Mouse (Mus musculus): ENCODE results near the gene Slc17a4. TPM values are rescaled to one million over a fixed set of nuclear protein-coding genes. Genes with fewer than 3 reads are reported as not detected.
A peak's percentile ranks its signal among the peaks of the same experiment; 100 is the strongest.

Slc17a4 gene
- polyA plus RNA-seq, 1 experiment = 0.02 TPM

- TF ChIP-seq CEBPB (IDR thresholded peaks at IDR 0.05; ENCODE audit: insufficient read depth, poor library complexity, severe bottlenecking) (no peak), MYOD1 (IDR thresholded peaks at IDR 0.05; ENCODE audit: control insufficient read depth in 1 of 3, insufficient read length in 2 of 3, low read depth in 2 of 3) (no peak), POLR2A (IDR thresholded peaks at IDR 0.05; ENCODE audit: insufficient read length, low read depth) (no peak), USF1 (IDR thresholded peaks at IDR 0.05; ENCODE audit: low read depth) (no peak), SRF (IDR thresholded peaks at IDR 0.05; ENCODE audit: control insufficient read depth, insufficient read length, low read depth) (no peak), REST (IDR thresholded peaks at IDR 0.05; ENCODE audit: insufficient read depth, insufficient read length) (no peak), MYOG (IDR thresholded peaks at IDR 0.05; ENCODE audit: control insufficient read depth in 1 of 3, insufficient read depth in 1 of 3, insufficient read length in 2 of 3, low read depth in 2 of 3) (no peak)
- H3K79me2 ChIP-seq (ENCODE audit: control insufficient read depth, insufficient read depth) = no peaks in the 10 kb centered on the region
- H3K27me3 ChIP-seq (ENCODE audit: control insufficient read depth, insufficient read depth, insufficient read length) = no peaks in the 10 kb centered on the region
- H3K4me3 ChIP-seq = no peak within 1 kb of the TSS
- no peak within 1 kb of the TSS for H3ac ChIP-seq (ENCODE audit: control insufficient read depth, insufficient read length)
- H3K36me3 ChIP-seq (ENCODE audit: control insufficient read depth, insufficient read depth) = no peaks in the 10 kb centered on the region
- no peak within 1 kb of the TSS for H3K4me2 ChIP-seq (ENCODE audit: low read depth)
Observed at GRCm38 (mm10) chr13:23934211-23934520, 19.4 kb upstream of the Slc17a4 start, which contains the start of gene Hist1h2aa. Gene Hist1h2aa, plus strand, starts transcription at chr13:23934462.

- H3K27me3 ChIP-seq (ENCODE audit: control insufficient read depth, insufficient read depth, insufficient read length) = no peaks in the 10 kb centered on the region
- H3K4me2 ChIP-seq (ENCODE audit: low read depth) = no peak within 1 kb of the TSS
- no peak within 1 kb of the TSS for H3K4me3 ChIP-seq
- no peak within 1 kb of the TSS for H3ac ChIP-seq (ENCODE audit: control insufficient read depth, insufficient read length)
- no peaks in the 10 kb centered on the region for H3K79me2 ChIP-seq (ENCODE audit: control insufficient read depth, insufficient read depth)
- H3K36me3 ChIP-seq (ENCODE audit: control insufficient read depth, insufficient read depth) = no peaks in the 10 kb centered on the region
- TF ChIP-seq POLR2A (IDR thresholded peaks at IDR 0.05; ENCODE audit: insufficient read length, low read depth) (no peak), CEBPB (IDR thresholded peaks at IDR 0.05; ENCODE audit: insufficient read depth, poor library complexity, severe bottlenecking) (no peak), TCF12 (IDR thresholded peaks at IDR 0.05; ENCODE audit: insufficient read depth, poor library complexity, severe bottlenecking) (no peak), MAX (IDR thresholded peaks at IDR 0.05; ENCODE audit: low read depth) (no peak), USF1 (IDR thresholded peaks at IDR 0.05; ENCODE audit: low read depth) (no peak), E2F4 (IDR thresholded peaks at IDR 0.05; ENCODE audit: insufficient read depth) (no peak), REST (IDR thresholded peaks at IDR 0.05; ENCODE audit: insufficient read depth, insufficient read length) (no peak), MYOG (IDR thresholded peaks at IDR 0.05; ENCODE audit: control insufficient read depth in 1 of 3, insufficient read depth in 1 of 3, insufficient read length in 2 of 3, low read depth in 2 of 3) (no peak), POLR2AphosphoS2 (IDR thresholded peaks at IDR 0.05; ENCODE audit: insufficient read length, low read depth) (no peak), MYOD1 (IDR thresholded peaks at IDR 0.05; ENCODE audit: control insufficient read depth in 1 of 3, insufficient read length in 2 of 3, low read depth in 2 of 3) (no peak), SRF (IDR thresholded peaks at IDR 0.05; ENCODE audit: control insufficient read depth, insufficient read length, low read depth) (no peak), TCF3 (IDR thresholded peaks at IDR 0.05; ENCODE audit: insufficient read length, low read depth) (no peak)
Observed at GRCm38 (mm10) chr13:23933421-23934210, 18.8 kb upstream of the Slc17a4 start, which contains the start of gene Hist1h2ba. Gene Hist1h2ba, minus strand, starts transcription at chr13:23934156.

- TF ChIP-seq CEBPB (IDR thresholded peaks at IDR 0.05; ENCODE audit: insufficient read depth, poor library complexity, severe bottlenecking) (no peak), REST (IDR thresholded peaks at IDR 0.05; ENCODE audit: insufficient read depth, insufficient read length) (no peak), TCF12 (IDR thresholded peaks at IDR 0.05; ENCODE audit: insufficient read depth, poor library complexity, severe bottlenecking) (no peak), SRF (IDR thresholded peaks at IDR 0.05; ENCODE audit: control insufficient read depth, insufficient read length, low read depth) (no peak), MYOD1 (IDR thresholded peaks at IDR 0.05; ENCODE audit: control insufficient read depth in 1 of 3, insufficient read length in 2 of 3, low read depth in 2 of 3) (no peak), USF1 (IDR thresholded peaks at IDR 0.05; ENCODE audit: low read depth) (no peak), MAX (IDR thresholded peaks at IDR 0.05; ENCODE audit: low read depth) (no peak), POLR2A (IDR thresholded peaks at IDR 0.05; ENCODE audit: insufficient read length, low read depth) (no peak), TCF3 (IDR thresholded peaks at IDR 0.05; ENCODE audit: insufficient read length, low read depth) (no peak), E2F4 (IDR thresholded peaks at IDR 0.05; ENCODE audit: insufficient read depth) (no peak), POLR2AphosphoS2 (IDR thresholded peaks at IDR 0.05; ENCODE audit: insufficient read length, low read depth) (no peak)
Observed at GRCm38 (mm10) chr13:23930904-23931303, 16.1 kb upstream of the Slc17a4 start.

GRCm38 (mm10) chr13:23930461-23930860, 15.7 kb upstream of the Slc17a4 start:
- peaks cover 4% of the 10 kb centered on the region for H3K27me3 ChIP-seq (ENCODE audit: control insufficient read depth, insufficient read depth, insufficient read length)
- no peaks in the 10 kb centered on the region for H3K79me2 ChIP-seq (ENCODE audit: control insufficient read depth, insufficient read depth)
- no peaks in the 10 kb centered on the region for H3K36me3 ChIP-seq (ENCODE audit: control insufficient read depth, insufficient read depth)
- H3K4me3 ChIP-seq = no peak overlapping the region
- no peak for TF ChIP-seq REST (IDR thresholded peaks at IDR 0.05; ENCODE audit: insufficient read depth, insufficient read length)
- no peak for TF ChIP-seq USF1 (IDR thresholded peaks at IDR 0.05; ENCODE audit: low read depth)
- TF ChIP-seq TCF3 (IDR thresholded peaks at IDR 0.05; ENCODE audit: insufficient read length, low read depth) = no peak
- no peak for TF ChIP-seq POLR2A (IDR thresholded peaks at IDR 0.05; ENCODE audit: insufficient read length, low read depth)
- no peak for TF ChIP-seq MYOD1 (IDR thresholded peaks at IDR 0.05; ENCODE audit: control insufficient read depth in 1 of 3, insufficient read length in 2 of 3, low read depth in 2 of 3)
- no peak for TF ChIP-seq SRF (IDR thresholded peaks at IDR 0.05; ENCODE audit: control insufficient read depth, insufficient read length, low read depth)
- no peak for TF ChIP-seq POLR2AphosphoS2 (IDR thresholded peaks at IDR 0.05; ENCODE audit: insufficient read length, low read depth)
- no peak for TF ChIP-seq E2F4 (IDR thresholded peaks at IDR 0.05; ENCODE audit: insufficient read depth)
- no peak for TF ChIP-seq CEBPB (IDR thresholded peaks at IDR 0.05; ENCODE audit: insufficient read depth, poor library complexity, severe bottlenecking)
- no peak for TF ChIP-seq MYOG (IDR thresholded peaks at IDR 0.05; ENCODE audit: control insufficient read depth in 1 of 3, insufficient read depth in 1 of 3, insufficient read length in 2 of 3, low read depth in 2 of 3)
- TF ChIP-seq MAX (IDR thresholded peaks at IDR 0.05; ENCODE audit: low read depth) = no peak
- no peak for TF ChIP-seq TCF12 (IDR thresholded peaks at IDR 0.05; ENCODE audit: insufficient read depth, poor library complexity, severe bottlenecking)
- H3K4me2 ChIP-seq (ENCODE audit: low read depth) = peak overlapping the region; percentile 15
- H3ac ChIP-seq (ENCODE audit: control insufficient read depth, insufficient read length) = no peak overlapping the region

More at GRCm38 (mm10) chr13:23930904-23931303, 16.1 kb upstream of the Slc17a4 start:
- Histone ChIP-seq H3K27me3 (ENCODE audit: control insufficient read depth, insufficient read depth, insufficient read length) (peaks cover 4% of the 10 kb centered on the region), H3K4me2 (ENCODE audit: low read depth) (no peak overlapping the region), H3K4me3 (no peak overlapping the region), H3K36me3 (ENCODE audit: control insufficient read depth, insufficient read depth) (no peaks in the 10 kb centered on the region), H3K79me2 (ENCODE audit: control insufficient read depth, insufficient read depth) (no peaks in the 10 kb centered on the region), H3ac (ENCODE audit: control insufficient read depth, insufficient read length) (no peak overlapping the region)
